Mouse (Mus musculus) heart, embryonic 12.5 days (tissue): ENCODE data around the gene Tom1l1. TPM values are rescaled to one million over a fixed set of nuclear protein-coding genes. Genes with fewer than 3 reads are reported as not detected.

Experiments used
- ATAC-seq: fragments of 200-750 bp; cut with Nextera tagmentation; 2 replicates; pipeline ENCODE4 v1.8.0; 2017; ENCODE audit warnings: moderate TSS enrichment, moderate library complexity; ENCODE audit not compliant: insufficient number of reproducible peaks, low FRiP score
- H3K27ac ChIP-seq: fragments of 300-500 bp; sonication (generic); 2 replicates; pipeline ENCODE4 v1.5.1; 2016; ENCODE audit warnings: mild to moderate bottlenecking, moderate library complexity; ENCODE audit not compliant: poor library complexity, severe bottlenecking
- H3K27me3 ChIP-seq: fragments of 300-500 bp; sonication (generic); replicated peaks from 2 replicates; pipeline ENCODE4 v1.6.1; 2016; ENCODE audit warnings: mild to moderate bottlenecking, moderate library complexity
- H3K36me3 ChIP-seq: fragments of 300-500 bp; sonication (generic); 2 replicates; pipeline ENCODE4 v1.6.1; 2016; ENCODE audit warnings: mild to moderate bottlenecking, moderate library complexity
- H3K4me1 ChIP-seq: fragments of 300-500 bp; sonication (generic); replicated peaks from 2 replicates; pipeline ENCODE4 v1.6.1; 2016; ENCODE audit warnings: mild to moderate bottlenecking
- H3K4me2 ChIP-seq: fragments of 300-500 bp; sonication (generic); 2 replicates; pipeline ENCODE4 v1.6.1; 2016; ENCODE audit warnings: mild to moderate bottlenecking, moderate library complexity
- H3K4me3 ChIP-seq: fragments of 300-500 bp; sonication (generic); 2 replicates; pipeline ENCODE4 v1.5.1; 2016; ENCODE audit warnings: mild to moderate bottlenecking
- H3K9ac ChIP-seq: fragments of 300-500 bp; sonication (generic); 2 replicates; pipeline ENCODE4 v1.6.1; 2016; ENCODE audit warnings: mild to moderate bottlenecking, moderate library complexity
- H3K9me3 ChIP-seq: fragments of 300-500 bp; sonication (generic); replicated peaks from 2 replicates; pipeline ENCODE4 v1.6.1; 2016; ENCODE audit warnings: mild to moderate bottlenecking, moderate library complexity
- WGBS: fragments of 180-500 bp; shearing (Covaris S2); methylation state at CpG from one replicate; pipeline ENCODE4 v1.1.7; 2016; 5-methylcytosine and 5-hydroxymethylcytosine counted together
- polyA plus RNA-seq: library from polyadenylated mRNA; unstranded; fragments of >200 nt; fragmentation: Nextera tagmentation; extraction: Ambion mirVana; gene quantifications from 2 replicates; pipeline ENCODE4 v1.2.1, GENCODE M21; 2016

The Tom1l1 gene
- polyA plus RNA-seq, 1 experiment from 2014 or later = 43.6 TPM

GRCm38 (mm10) chr11:90614743-90615142 is 73.4 kb downstream of the Tom1l1 start:
- WGBS = 56% methylated on average over 6 of the region's 6 CpGs
- no peak overlapping the region for H3K4me3 ChIP-seq
- H3K4me2 ChIP-seq = no peak overlapping the region
- no peaks in the 10 kb centered on the region for H3K27me3 ChIP-seq
- no peaks in the 10 kb centered on the region for H3K9me3 ChIP-seq
- ATAC-seq = 0 out of 2 replicates have a peak, but pooled peaks have one; percentile 45
- H3K9ac ChIP-seq = no peak overlapping the region
- H3K27ac ChIP-seq = no peak overlapping the region
- H3K36me3 ChIP-seq = peaks cover 16% of the 10 kb centered on the region
- no peaks in the 10 kb centered on the region for H3K4me1 ChIP-seq

DNA sequence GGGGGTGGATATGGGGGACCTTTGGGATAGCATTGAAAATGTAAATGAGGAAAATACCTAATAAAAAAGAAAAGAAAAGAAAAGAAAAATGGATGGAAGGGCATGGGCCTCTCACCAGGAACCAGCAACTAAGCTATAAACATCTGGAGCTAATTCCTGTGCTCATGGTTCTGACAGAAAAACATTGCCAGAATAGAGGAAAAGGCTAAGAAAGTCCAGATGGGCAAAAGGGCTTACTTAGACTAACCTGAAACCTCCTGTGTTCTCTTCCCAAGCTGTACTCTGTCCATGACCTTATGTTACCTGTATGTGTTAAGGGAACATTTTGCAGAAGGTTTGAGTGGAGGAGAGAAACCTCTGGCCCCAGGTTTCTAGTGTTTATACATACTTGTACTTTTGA is 76.0 kb downstream of the Tom1l1 start:
- H3K4me1 ChIP-seq = no peaks in the 10 kb centered on the region
- H3K4me3 ChIP-seq = no peak overlapping the region
- no peak overlapping the region for H3K4me2 ChIP-seq
- no peak for ATAC-seq
- no peak overlapping the region for H3K27ac ChIP-seq
- no peaks in the 10 kb centered on the region for H3K27me3 ChIP-seq
- H3K9me3 ChIP-seq = no peaks in the 10 kb centered on the region
- H3K36me3 ChIP-seq = peaks cover 10% of the 10 kb centered on the region
- no peak overlapping the region for H3K9ac ChIP-seq

DNA sequence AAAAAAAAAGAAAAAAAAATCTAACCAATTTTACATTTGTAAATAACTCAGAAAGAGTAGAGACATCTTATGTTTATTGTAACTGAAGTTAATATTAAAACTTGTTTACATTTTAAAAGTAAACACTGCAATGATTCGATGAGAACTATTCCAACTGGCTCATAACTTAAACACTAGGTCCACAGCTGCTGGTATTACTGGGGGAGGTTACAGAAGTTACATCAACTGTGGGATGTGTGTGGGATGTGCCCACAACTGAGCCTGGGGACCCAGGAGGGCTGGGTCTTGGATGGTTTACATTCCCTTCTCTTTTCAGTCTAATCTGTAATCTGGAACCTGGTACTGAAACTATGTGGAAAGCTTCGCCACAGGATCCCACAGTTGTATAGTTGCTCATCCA is 85.1 kb downstream of the Tom1l1 start:
- 86% methylated on average over 2 of the region's 2 CpGs for whole genome bisulfite sequencing

GRCm38 (mm10) chr11:90595826-90596225 is 92.3 kb downstream of the Tom1l1 start:
- 87% methylated on average over 1 of the region's 1 CpGs for WGBS
- ATAC-seq = no peak
- H3K9me3 ChIP-seq = 0 out of 2 replicates have a peak, but pooled peaks cover 2% of the 10 kb centered on the region
- H3K36me3 ChIP-seq = peaks cover 35% of the 10 kb centered on the region
- no peaks in the 10 kb centered on the region for H3K4me1 ChIP-seq
- no peaks in the 10 kb centered on the region for H3K27me3 ChIP-seq
- no peak overlapping the region for H3K4me2 ChIP-seq
- H3K9ac ChIP-seq = no peak overlapping the region
- H3K27ac ChIP-seq = no peak overlapping the region
- H3K4me3 ChIP-seq = no peak overlapping the region

More for the DNA sequence above, 85.1 kb downstream of the Tom1l1 start:
- no peaks in the 10 kb centered on the region for H3K27me3 ChIP-seq
- H3K9me3 ChIP-seq = no peaks in the 10 kb centered on the region
- no peaks in the 10 kb centered on the region for H3K4me1 ChIP-seq
- H3K4me2 ChIP-seq = no peak overlapping the region
- ATAC-seq = no peak
- H3K36me3 ChIP-seq = peaks cover 36% of the 10 kb centered on the region
- H3K27ac ChIP-seq = no peak overlapping the region
- H3K4me3 ChIP-seq = no peak overlapping the region
- H3K9ac ChIP-seq = no peak overlapping the region

Other genes starting within 250 kb of the Tom1l1 start
- 15.1 and 16.5 TPM in 2 replicates for gene Stxbp4, start 50.3 kb downstream of the Tom1l1 start, polyA plus RNA-seq
- gene Cox11, start 50.2 kb downstream of the Tom1l1 start, polyA plus RNA-seq = 42.8 and 43.4 TPM in 2 replicates